Mouse (Mus musculus) midbrain, embryonic 15.5 days (tissue): ENCODE data around the gene Afap1l2. TPM values are rescaled to one million over a fixed set of nuclear protein-coding genes. Genes with fewer than 3 reads are reported as not detected.

ENCODE experiments used
- ATAC-seq: fragments of 200-750 bp; cut with Nextera tagmentation; replicated peaks from 2 replicates; pipeline ENCODE4 v1.8.0; 2017; ENCODE audit warnings: moderate TSS enrichment
- H3K27ac ChIP-seq: fragments of 300-500 bp; sonication (generic); 2 replicates; pipeline ENCODE4 v1.5.1; 2015; ENCODE audit warnings: mild to moderate bottlenecking, inconsistent platforms
- H3K27me3 ChIP-seq: fragments of 300-500 bp; sonication (generic); replicated peaks from 2 replicates; pipeline ENCODE4 v1.6.1; 2015; ENCODE audit warnings: inconsistent platforms
- H3K36me3 ChIP-seq: fragments of 300-500 bp; sonication (generic); replicated peaks from 2 replicates; pipeline ENCODE4 v1.6.1; 2015; ENCODE audit warnings: inconsistent platforms
- H3K4me1 ChIP-seq: fragments of 300-500 bp; sonication (generic); 2 replicates; pipeline ENCODE4 v1.6.1; 2015; ENCODE audit warnings: inconsistent platforms
- H3K4me2 ChIP-seq: fragments of 300-500 bp; sonication (generic); 2 replicates; pipeline ENCODE4 v1.6.1; 2015; ENCODE audit warnings: inconsistent platforms, mild to moderate bottlenecking, moderate library complexity
- H3K4me3 ChIP-seq: fragments of 300-500 bp; sonication (generic); 2 replicates; pipeline ENCODE4 v1.5.1; 2015; ENCODE audit warnings: mild to moderate bottlenecking, inconsistent platforms
- H3K9ac ChIP-seq: fragments of 300-500 bp; sonication (generic); 2 replicates; pipeline ENCODE4 v1.6.1; 2015; ENCODE audit warnings: mild to moderate bottlenecking, inconsistent platforms
- H3K9me3 ChIP-seq: fragments of 300-500 bp; sonication (generic); 2 replicates; pipeline ENCODE4 v1.6.1; 2016; ENCODE audit warnings: inconsistent platforms
- WGBS: fragments of 180-500 bp; shearing (Covaris S2); methylation state at CpG from one replicate; pipeline ENCODE4 v1.1.7; 2015; ENCODE audit warnings: mixed read lengths; 5-methylcytosine and 5-hydroxymethylcytosine counted together
- polyA plus RNA-seq: library from polyadenylated mRNA; unstranded; fragments of >200 nt; fragmentation: Nextera tagmentation; extraction: Ambion mirVana; gene quantifications from 2 replicates; pipeline ENCODE4 v1.2.1, GENCODE M21; 2015

Afap1l2 gene
- polyA plus RNA-seq, 1 experiment from 2014 or later: 9.6 TPM

DNA sequence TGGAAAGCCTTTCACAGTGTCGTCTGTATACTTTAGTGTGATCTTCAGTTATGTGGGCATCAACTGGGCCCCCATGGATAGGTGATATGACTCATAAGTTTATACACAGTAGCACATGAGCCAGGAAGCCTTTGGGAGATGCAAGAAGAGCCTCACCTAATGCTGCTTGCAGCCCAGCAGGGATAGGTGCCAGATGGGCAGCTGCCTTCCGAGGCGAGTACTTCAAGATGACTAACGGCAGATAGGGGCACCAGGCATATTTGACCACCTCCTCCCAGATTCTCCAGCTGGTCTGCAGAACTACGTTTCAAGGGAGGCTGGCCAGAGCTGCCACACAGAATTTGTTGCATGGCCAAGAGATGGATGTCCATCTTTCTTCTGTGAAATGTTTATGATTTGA lies 114.7 kb downstream of the Afap1l2 start:
- Histone ChIP-seq H3K27me3 (no peaks in the 10 kb centered on the region), H3K4me1 (no peaks in the 10 kb centered on the region), H3K9me3 (no peaks in the 10 kb centered on the region), H3K36me3 (no peaks in the 10 kb centered on the region), H3K4me3 (no peak overlapping the region), H3K4me2 (no peak overlapping the region), H3K9ac (no peak overlapping the region), H3K27ac (no peak overlapping the region)
- WGBS: 83% methylated on average over 5 of the region's 5 CpGs
- ATAC-seq: no peak

GRCm38 (mm10) chr19:56892586-56892985 lies 115.4 kb downstream of the Afap1l2 start:
- H3K9me3 ChIP-seq: no peaks in the 10 kb centered on the region
- ATAC-seq: no peak
- no peak overlapping the region for H3K9ac ChIP-seq
- no peaks in the 10 kb centered on the region for H3K4me1 ChIP-seq
- no peak overlapping the region for H3K27ac ChIP-seq
- WGBS: 78% methylated on average over 5 of the region's 5 CpGs
- no peak overlapping the region for H3K4me3 ChIP-seq
- no peaks in the 10 kb centered on the region for H3K27me3 ChIP-seq
- H3K4me2 ChIP-seq: no peak overlapping the region
- no peaks in the 10 kb centered on the region for H3K36me3 ChIP-seq

GRCm38 (mm10) chr19:56891438-56891837 lies 116.6 kb downstream of the Afap1l2 start:
- Histone ChIP-seq H3K4me1 (no peaks in the 10 kb centered on the region), H3K27me3 (no peaks in the 10 kb centered on the region), H3K36me3 (no peaks in the 10 kb centered on the region), H3K4me3 (no peak overlapping the region), H3K9ac (no peak overlapping the region), H3K9me3 (no peaks in the 10 kb centered on the region), H3K4me2 (no peak overlapping the region), H3K27ac (no peak overlapping the region)
- no peak for ATAC-seq
- 55% methylated on average over 2 of the region's 2 CpGs for WGBS

DNA sequence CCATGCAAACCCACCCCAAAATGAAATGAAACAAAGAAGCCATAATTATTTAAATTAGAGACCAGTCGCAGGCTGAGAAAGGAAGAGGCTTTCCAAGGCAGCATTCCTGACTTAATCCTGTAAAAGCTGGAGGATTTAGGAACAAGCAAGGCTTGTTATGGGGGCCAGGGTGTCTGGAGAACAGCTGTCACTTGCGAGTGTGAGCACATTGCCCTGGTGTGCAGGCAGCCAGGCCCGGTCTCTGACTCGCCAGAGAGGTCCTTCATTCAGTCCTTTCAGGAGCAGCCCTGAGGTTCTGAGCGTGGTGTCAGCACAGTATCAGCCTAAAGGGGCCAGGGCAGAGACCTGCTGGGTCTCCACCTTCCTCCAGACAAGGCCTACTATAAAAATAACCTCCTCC lies 119.4 kb downstream of the Afap1l2 start:
- Histone ChIP-seq H3K36me3 (no peaks in the 10 kb centered on the region), H3K27ac (no peak overlapping the region), H3K4me1 (no peaks in the 10 kb centered on the region), H3K27me3 (no peaks in the 10 kb centered on the region), H3K4me2 (no peak overlapping the region), H3K4me3 (no peak overlapping the region), H3K9ac (no peak overlapping the region), H3K9me3 (no peaks in the 10 kb centered on the region)
- no peak for ATAC-seq
- WGBS: 26% methylated on average over 5 of the region's 5 CpGs

GRCm38 (mm10) chr19:56887879-56888278 lies 120.1 kb downstream of the Afap1l2 start:
- ATAC-seq: no peak
- WGBS: 92% methylated on average over 10 of the region's 10 CpGs
- Histone ChIP-seq H3K27ac (no peak overlapping the region), H3K9me3 (no peaks in the 10 kb centered on the region), H3K27me3 (no peaks in the 10 kb centered on the region), H3K4me2 (no peak overlapping the region), H3K36me3 (no peaks in the 10 kb centered on the region), H3K9ac (no peak overlapping the region), H3K4me1 (no peaks in the 10 kb centered on the region), H3K4me3 (no peak overlapping the region)

DNA sequence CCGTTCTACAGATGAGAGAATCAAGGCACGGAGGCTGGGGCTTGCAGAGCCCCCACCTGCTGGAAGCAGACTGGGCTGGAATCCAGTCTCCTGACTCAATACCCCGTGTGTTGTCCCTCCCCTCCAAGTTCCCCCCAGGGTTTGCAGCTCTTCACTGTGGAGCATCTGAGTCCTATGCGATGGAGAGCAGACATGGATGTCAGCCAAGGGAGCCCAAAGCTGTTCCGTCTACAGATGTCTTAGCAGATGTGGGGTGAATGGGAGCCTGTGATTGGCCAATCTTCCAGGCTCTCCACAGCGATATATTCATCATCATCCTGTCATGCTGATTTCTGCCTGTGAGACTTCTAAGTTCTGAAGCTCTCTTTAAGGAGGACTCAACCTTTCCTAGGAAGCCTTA lies 130.7 kb downstream of the Afap1l2 start:
- Histone ChIP-seq H3K9me3 (no peaks in the 10 kb centered on the region), H3K9ac (no peak overlapping the region), H3K36me3 (no peaks in the 10 kb centered on the region), H3K27ac (no peak overlapping the region), H3K4me1 (peaks cover 20% of the 10 kb centered on the region), H3K27me3 (peaks cover 43% of the 10 kb centered on the region), H3K4me3 (no peak overlapping the region), H3K4me2 (no peak overlapping the region)
- ATAC-seq: no peak
- 67% methylated on average over 6 of the region's 6 CpGs for WGBS

DNA sequence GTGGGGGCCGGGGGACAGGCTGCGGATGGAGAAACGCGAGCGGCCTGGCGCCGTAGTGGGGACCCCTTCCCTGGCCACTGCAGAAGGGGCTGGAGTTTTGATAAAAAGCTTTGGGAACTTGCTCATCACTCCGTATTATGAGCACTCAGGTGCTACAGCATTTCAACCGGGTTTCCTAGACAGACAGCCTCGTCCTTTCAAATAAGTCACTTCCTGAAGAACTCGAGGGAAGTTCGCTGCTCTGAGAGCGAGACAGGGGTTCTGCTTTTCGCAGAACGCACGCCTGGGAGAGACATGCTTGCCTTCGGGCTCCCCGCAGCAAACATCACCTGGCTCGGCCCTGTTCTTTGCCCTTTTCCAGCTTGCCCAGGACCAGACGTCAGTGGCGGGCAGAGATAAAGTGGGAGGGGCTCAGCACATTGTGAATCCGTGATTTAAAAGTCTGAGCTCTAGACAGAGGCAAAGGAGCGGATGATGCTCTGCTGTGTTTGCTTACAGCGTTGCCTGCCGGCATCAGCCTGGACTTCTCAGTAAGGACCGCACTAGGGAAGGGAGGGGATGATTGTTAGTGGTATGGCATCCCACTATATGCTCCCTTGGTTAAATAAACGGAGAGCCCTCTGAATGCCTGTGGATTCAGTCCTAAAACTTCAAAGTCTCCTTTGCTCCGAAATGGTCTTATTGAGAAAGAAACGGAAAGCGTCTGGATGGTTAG lies 133.3 kb downstream of the Afap1l2 start:
- peak overlapping the region; percentile 42; the same call in 1 of the 2 replicates for H3K9ac ChIP-seq
- no peak for ATAC-seq
- H3K36me3 ChIP-seq: no peaks in the 10 kb centered on the region
- peak overlapping the region; percentile 52 for H3K4me3 ChIP-seq
- no peak overlapping the region for H3K27ac ChIP-seq
- 7% methylated on average over 30 of the region's 30 CpGs for WGBS
- peak overlapping the region; percentile 100 for H3K4me2 ChIP-seq
- H3K27me3 ChIP-seq: peaks cover 49% of the 10 kb centered on the region
- peaks cover 20% of the 10 kb centered on the region for H3K4me1 ChIP-seq
- H3K9me3 ChIP-seq: no peaks in the 10 kb centered on the region

DNA sequence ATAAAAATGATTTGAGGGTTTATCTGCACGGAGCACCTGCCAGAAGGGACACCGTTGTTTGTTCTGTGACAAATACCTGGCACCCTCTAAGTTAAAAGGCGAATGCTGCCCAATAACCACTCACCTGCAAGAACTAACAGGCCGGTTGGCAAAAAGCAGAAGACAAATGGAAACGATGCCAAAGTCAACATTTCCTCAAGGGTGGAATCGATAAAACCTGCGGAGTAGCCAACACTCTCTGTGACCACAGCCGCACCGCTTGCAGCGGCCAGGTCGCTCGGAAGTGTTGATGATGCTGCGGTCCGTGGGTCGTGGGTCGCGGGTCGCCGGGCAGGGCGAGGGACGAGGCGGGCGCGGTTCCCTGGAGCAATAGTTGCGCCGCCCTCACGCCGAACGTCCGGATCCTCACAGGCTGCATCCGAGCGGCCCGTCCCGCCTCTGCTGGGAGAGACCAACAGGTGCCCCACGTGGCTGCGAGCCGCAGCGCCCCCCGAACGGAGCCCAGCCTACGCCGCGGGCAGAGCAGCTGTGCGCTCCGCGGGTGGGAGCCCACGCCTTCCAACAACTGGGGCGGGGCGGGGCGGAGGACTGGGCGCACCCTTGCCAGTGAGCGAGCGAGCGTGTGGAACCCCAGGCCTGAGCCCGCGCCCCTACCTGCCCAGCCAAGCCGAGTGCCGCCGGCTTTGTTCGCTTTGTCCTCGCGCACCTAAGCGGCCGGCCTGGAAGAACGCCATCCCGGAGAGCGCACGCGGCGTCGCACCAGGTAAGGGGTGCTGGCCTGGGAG lies 134.0 kb downstream of the Afap1l2 start, which contains the start of gene Vwa2:
Vwa2 (plus strand) TSS at position 434 of the 785 bp plus-strand sequence.
- peaks cover 20% of the 10 kb centered on the region for H3K4me1 ChIP-seq
- no peak within 1 kb of the TSS for H3K27ac ChIP-seq
- no peaks in the 10 kb centered on the region for H3K36me3 ChIP-seq
- H3K27me3 ChIP-seq: peaks cover 49% of the 10 kb centered on the region
- peak within 1 kb of the TSS; percentile 52 for H3K4me3 ChIP-seq
- H3K9ac ChIP-seq: peak within 1 kb of the TSS; percentile 42; the same call in 1 of the 2 replicates
- WGBS: 2% methylated on average over 71 of the region's 71 CpGs
- ATAC-seq: peak; percentile 45; the same call in 1 of the 2 replicates
- H3K4me2 ChIP-seq: peak within 1 kb of the TSS; percentile 100
- no peaks in the 10 kb centered on the region for H3K9me3 ChIP-seq

DNA sequence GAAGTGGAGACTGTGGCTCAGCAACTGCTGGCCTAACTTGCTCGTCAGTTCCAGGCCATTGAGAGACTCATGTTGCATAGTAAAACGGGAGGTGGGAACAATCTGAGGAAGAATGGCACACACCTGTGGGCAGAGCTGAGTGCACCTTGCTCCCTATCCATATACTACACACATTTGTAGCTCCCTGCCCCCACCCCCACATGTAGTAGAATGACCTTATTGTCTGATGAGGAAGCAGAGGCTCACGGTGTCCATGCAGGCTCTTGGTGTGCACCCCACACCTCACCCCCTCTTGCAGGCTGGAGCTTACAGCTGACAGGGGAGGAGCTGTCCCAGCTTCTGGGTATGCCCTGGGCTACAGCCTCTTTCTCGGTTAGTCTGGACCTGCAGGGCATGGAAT lies 140.3 kb downstream of the Afap1l2 start:
- 72% methylated on average over 4 of the region's 4 CpGs for WGBS
- Histone ChIP-seq H3K4me3 (no peak overlapping the region), H3K27ac (no peak overlapping the region), H3K4me1 (no peaks in the 10 kb centered on the region), H3K4me2 (no peak overlapping the region), H3K27me3 (peaks cover 10% of the 10 kb centered on the region), H3K36me3 (no peaks in the 10 kb centered on the region), H3K9ac (no peak overlapping the region), H3K9me3 (no peaks in the 10 kb centered on the region)
- no peak for ATAC-seq

Other genes with a start within 250 kb of the Afap1l2 start
- 25.3 and 27.3 TPM in 2 replicates for gene Ccdc186, start 186.0 kb downstream of the Afap1l2 start, polyA plus RNA-seq
- gene Tdrd1, start 182.0 kb downstream of the Afap1l2 start, polyA plus RNA-seq: 0.72 and 0.88 TPM in 2 replicates
- gene Vwa2, start 134.0 kb downstream of the Afap1l2 start, polyA plus RNA-seq: 0.56 and 0.62 TPM in 2 replicates